Mouse (Mus musculus) neural tube, embryonic 13.5 days (tissue): ENCODE results near the gene Cd200r4. TPM values are rescaled to one million over a fixed set of nuclear protein-coding genes. Genes with fewer than 3 reads are reported as not detected.

Experiments
- ATAC-seq: fragments of 200-750 bp; cut with Nextera tagmentation; 2 replicates; pipeline ENCODE4 v1.8.0; 2017; ENCODE audit warnings: low read depth, mild to moderate bottlenecking, moderate TSS enrichment, moderate library complexity
- H3K27ac ChIP-seq: fragments of 300-500 bp; sonication (generic); replicated peaks from 2 replicates; pipeline ENCODE4 v1.5.1; 2015; ENCODE audit warnings: moderate library complexity, mild to moderate bottlenecking, inconsistent platforms
- H3K27me3 ChIP-seq: fragments of 300-500 bp; sonication (generic); 2 replicates; pipeline ENCODE4 v1.6.1; 2015; ENCODE audit warnings: mild to moderate bottlenecking, inconsistent platforms
- H3K36me3 ChIP-seq: fragments of 300-500 bp; sonication (generic); 2 replicates; pipeline ENCODE4 v1.6.1; 2015; ENCODE audit warnings: mild to moderate bottlenecking, inconsistent platforms
- H3K4me1 ChIP-seq: fragments of 300-500 bp; sonication (generic); replicated peaks from 2 replicates; pipeline ENCODE4 v1.6.1; 2015; ENCODE audit warnings: inconsistent platforms
- H3K4me2 ChIP-seq: fragments of 300-500 bp; sonication (generic); 2 replicates; pipeline ENCODE4 v1.6.1; 2015; ENCODE audit warnings: inconsistent platforms, mild to moderate bottlenecking, moderate library complexity
- H3K4me3 ChIP-seq: fragments of 300-500 bp; sonication (generic); 2 replicates; pipeline ENCODE4 v1.5.1; 2015; ENCODE audit warnings: mild to moderate bottlenecking, inconsistent platforms
- H3K9ac ChIP-seq: fragments of 300-500 bp; sonication (generic); 2 replicates; pipeline ENCODE4 v1.6.1; 2015; ENCODE audit warnings: moderate library complexity, mild to moderate bottlenecking, inconsistent platforms
- H3K9me3 ChIP-seq: fragments of 300-500 bp; sonication (generic); 2 replicates; pipeline ENCODE4 v1.6.1; 2016; ENCODE audit warnings: inconsistent platforms
- WGBS: fragments of 180-500 bp; shearing (Covaris S2); methylation state at CpG from one replicate; pipeline ENCODE4 v1.1.7; 2015; 5-methylcytosine and 5-hydroxymethylcytosine counted together
- polyA plus RNA-seq: library from polyadenylated mRNA; unstranded; fragments of >200 nt; fragmentation: Nextera tagmentation; extraction: Ambion mirVana; gene quantifications from 2 replicates; pipeline ENCODE4 v1.2.1, GENCODE M21; 2015

The Cd200r4 gene
- polyA plus RNA-seq: 0.15 and 0.23 TPM in 2 replicates

- no peak for ATAC-seq
- WGBS: 87% methylated on average over 3 of the region's 3 CpGs
Observed at GRCm38 (mm10) chr16:44811544-44811943, at the start of gene Cd200r4. Gene Cd200r4, plus strand, starts transcription at chr16:44811733.

GRCm38 (mm10) chr16:44761811-44762210, 49.7 kb upstream of the Cd200r4 start:
- ATAC-seq: no peak
- Histone ChIP-seq H3K4me2 (no peak overlapping the region), H3K9ac (no peak overlapping the region), H3K4me1 (no peaks in the 10 kb centered on the region), H3K9me3 (no peaks in the 10 kb centered on the region), H3K36me3 (no peaks in the 10 kb centered on the region), H3K4me3 (no peak overlapping the region), H3K27ac (no peak overlapping the region), H3K27me3 (no peaks in the 10 kb centered on the region)
- 89% methylated on average over 1 of the region's 1 CpGs for WGBS

More at GRCm38 (mm10) chr16:44811544-44811943, at the start of gene Cd200r4:
- Histone ChIP-seq H3K9ac (no peak within 1 kb of the TSS), H3K9me3 (no peaks in the 10 kb centered on the region), H3K4me3 (no peak within 1 kb of the TSS), H3K36me3 (no peaks in the 10 kb centered on the region), H3K4me1 (no peaks in the 10 kb centered on the region), H3K27me3 (no peaks in the 10 kb centered on the region), H3K27ac (no peak within 1 kb of the TSS), H3K4me2 (no peak within 1 kb of the TSS)

GRCm38 (mm10) chr16:44765555-44766319, 45.8 kb upstream of the Cd200r4 start, which contains the start of gene Cd200r1:
Gene Cd200r1, plus strand, starts transcription at chr16:44765736.
- WGBS: 84% methylated on average over 22 of the region's 22 CpGs
- Histone ChIP-seq H3K4me3 (no peak within 1 kb of the TSS), H3K27ac (no peak within 1 kb of the TSS), H3K4me1 (no peaks in the 10 kb centered on the region), H3K36me3 (no peaks in the 10 kb centered on the region), H3K27me3 (no peaks in the 10 kb centered on the region), H3K9me3 (no peaks in the 10 kb centered on the region), H3K4me2 (no peak within 1 kb of the TSS), H3K9ac (no peak within 1 kb of the TSS)
- no peak for ATAC-seq

- H3K9me3 ChIP-seq: no peaks in the 10 kb centered on the region
- H3K4me2 ChIP-seq: no peak overlapping the region
- no peaks in the 10 kb centered on the region for H3K4me1 ChIP-seq
- 91% methylated on average over 9 of the region's 9 CpGs for WGBS
- no peak for ATAC-seq
- no peak overlapping the region for H3K4me3 ChIP-seq
- H3K27ac ChIP-seq: no peak overlapping the region
- H3K36me3 ChIP-seq: no peaks in the 10 kb centered on the region
- H3K27me3 ChIP-seq: no peaks in the 10 kb centered on the region
- no peak overlapping the region for H3K9ac ChIP-seq
Observed at GRCm38 (mm10) chr16:44766320-44766892, 45.1 kb upstream of the Cd200r4 start.

- H3K4me2 ChIP-seq: no peak overlapping the region
- ATAC-seq: no peak
- no peak overlapping the region for H3K4me3 ChIP-seq
- no peak overlapping the region for H3K9ac ChIP-seq
- 91% methylated on average over 7 of the region's 7 CpGs for WGBS
- H3K4me1 ChIP-seq: no peaks in the 10 kb centered on the region
- H3K9me3 ChIP-seq: no peaks in the 10 kb centered on the region
- H3K27me3 ChIP-seq: no peaks in the 10 kb centered on the region
- H3K36me3 ChIP-seq: no peaks in the 10 kb centered on the region
- H3K27ac ChIP-seq: no peak overlapping the region
Observed at GRCm38 (mm10) chr16:44767506-44767905, 44.0 kb upstream of the Cd200r4 start.

GRCm38 (mm10) chr16:44767967-44768366, 43.6 kb upstream of the Cd200r4 start:
- H3K9me3 ChIP-seq: no peaks in the 10 kb centered on the region
- H3K4me1 ChIP-seq: no peaks in the 10 kb centered on the region
- H3K4me3 ChIP-seq: no peak overlapping the region
- no peak overlapping the region for H3K4me2 ChIP-seq
- no peaks in the 10 kb centered on the region for H3K36me3 ChIP-seq
- H3K27ac ChIP-seq: no peak overlapping the region
- H3K9ac ChIP-seq: no peak overlapping the region
- no peaks in the 10 kb centered on the region for H3K27me3 ChIP-seq
- ATAC-seq: peak; percentile 63
- WGBS: 61% methylated on average over 2 of the region's 2 CpGs

GRCm38 (mm10) chr16:44772577-44772976, 39.0 kb upstream of the Cd200r4 start:
- 81% methylated on average over 6 of the region's 6 CpGs for WGBS
- H3K9me3 ChIP-seq: no peaks in the 10 kb centered on the region
- H3K27me3 ChIP-seq: no peaks in the 10 kb centered on the region
- H3K27ac ChIP-seq: no peak overlapping the region
- no peak overlapping the region for H3K4me3 ChIP-seq
- ATAC-seq: no peak
- no peaks in the 10 kb centered on the region for H3K4me1 ChIP-seq
- no peaks in the 10 kb centered on the region for H3K36me3 ChIP-seq
- no peak overlapping the region for H3K9ac ChIP-seq
- no peak overlapping the region for H3K4me2 ChIP-seq

GRCm38 (mm10) chr16:44773673-44774072, 37.9 kb upstream of the Cd200r4 start:
- no peak overlapping the region for H3K27ac ChIP-seq
- no peaks in the 10 kb centered on the region for H3K4me1 ChIP-seq
- no peak for ATAC-seq
- no peak overlapping the region for H3K9ac ChIP-seq
- 89% methylated on average over 3 of the region's 3 CpGs for WGBS
- no peak overlapping the region for H3K4me2 ChIP-seq
- no peaks in the 10 kb centered on the region for H3K27me3 ChIP-seq
- H3K4me3 ChIP-seq: no peak overlapping the region
- no peaks in the 10 kb centered on the region for H3K9me3 ChIP-seq
- no peaks in the 10 kb centered on the region for H3K36me3 ChIP-seq

GRCm38 (mm10) chr16:44774201-44774600, 37.3 kb upstream of the Cd200r4 start:
- Histone ChIP-seq H3K4me3 (no peak overlapping the region), H3K36me3 (no peaks in the 10 kb centered on the region), H3K27ac (no peak overlapping the region), H3K4me1 (no peaks in the 10 kb centered on the region), H3K27me3 (no peaks in the 10 kb centered on the region), H3K9me3 (no peaks in the 10 kb centered on the region), H3K4me2 (no peak overlapping the region), H3K9ac (no peak overlapping the region)
- no peak for ATAC-seq
- WGBS: 89% methylated on average over 6 of the region's 6 CpGs

GRCm38 (mm10) chr16:44778538-44779147, 32.9 kb upstream of the Cd200r4 start:
- ATAC-seq: no peak
- H3K9me3 ChIP-seq: no peaks in the 10 kb centered on the region
- H3K27ac ChIP-seq: no peak overlapping the region
- no peaks in the 10 kb centered on the region for H3K4me1 ChIP-seq
- H3K9ac ChIP-seq: no peak overlapping the region
- no peak overlapping the region for H3K4me3 ChIP-seq
- no peak overlapping the region for H3K4me2 ChIP-seq
- H3K36me3 ChIP-seq: no peaks in the 10 kb centered on the region
- 84% methylated on average over 17 of the region's 17 CpGs for WGBS
- no peaks in the 10 kb centered on the region for H3K27me3 ChIP-seq

- no peaks in the 10 kb centered on the region for H3K36me3 ChIP-seq
- H3K9me3 ChIP-seq: no peaks in the 10 kb centered on the region
- no peak overlapping the region for H3K9ac ChIP-seq
- H3K27me3 ChIP-seq: no peaks in the 10 kb centered on the region
- H3K4me1 ChIP-seq: no peaks in the 10 kb centered on the region
- no peak overlapping the region for H3K27ac ChIP-seq
- ATAC-seq: no peak
- H3K4me3 ChIP-seq: no peak overlapping the region
- no peak overlapping the region for H3K4me2 ChIP-seq
- 94% methylated on average over 5 of the region's 5 CpGs for WGBS
Observed at GRCm38 (mm10) chr16:44779494-44779893, 32.0 kb upstream of the Cd200r4 start.

GRCm38 (mm10) chr16:44780751-44781150, 30.8 kb upstream of the Cd200r4 start:
- no peak overlapping the region for H3K9ac ChIP-seq
- no peaks in the 10 kb centered on the region for H3K27me3 ChIP-seq
- no peaks in the 10 kb centered on the region for H3K36me3 ChIP-seq
- 67% methylated on average over 4 of the region's 4 CpGs for WGBS
- no peak overlapping the region for H3K4me3 ChIP-seq
- H3K4me2 ChIP-seq: no peak overlapping the region
- H3K9me3 ChIP-seq: no peaks in the 10 kb centered on the region
- H3K4me1 ChIP-seq: no peaks in the 10 kb centered on the region
- H3K27ac ChIP-seq: no peak overlapping the region
- no peak for ATAC-seq
